Mouse (Mus musculus) CD4-positive helper T cell, adult 2 months (primary cell): Measurements from ENCODE around the gene Agap1.
"Not testable (repeated sequence)": the region's sequence is repeated elsewhere in the genome, so short reads cannot be mapped to it uniquely, and the experiment has no call there.

Source experiments
- DNase-seq: peaks from one replicate; pipeline ENCODE4 v3.0.0-alpha.2; 2012; ENCODE audit warnings: low read depth, missing footprints, low spot score

Gene Agap1

DNA sequence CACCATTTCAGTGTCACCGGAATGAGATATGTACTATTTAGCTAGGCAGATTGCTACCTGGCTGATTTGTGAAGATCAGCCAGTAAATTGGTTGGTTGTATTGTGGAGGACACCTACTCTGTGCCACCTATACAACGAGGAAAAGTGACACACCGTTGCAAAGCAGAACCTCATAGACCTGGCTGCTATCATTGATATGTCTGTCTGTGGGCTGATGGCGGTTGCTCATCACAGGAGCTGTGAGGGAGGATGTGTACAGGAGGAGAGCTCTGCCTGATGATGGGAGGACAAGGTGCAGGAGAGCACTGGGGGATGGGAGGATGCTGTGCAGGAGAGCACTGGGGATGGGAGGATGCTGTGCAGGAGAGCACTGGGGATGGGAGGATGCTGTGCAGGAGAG is 46.7 kb downstream of the Agap1 start:
- DNase-seq: no peak

DNA sequence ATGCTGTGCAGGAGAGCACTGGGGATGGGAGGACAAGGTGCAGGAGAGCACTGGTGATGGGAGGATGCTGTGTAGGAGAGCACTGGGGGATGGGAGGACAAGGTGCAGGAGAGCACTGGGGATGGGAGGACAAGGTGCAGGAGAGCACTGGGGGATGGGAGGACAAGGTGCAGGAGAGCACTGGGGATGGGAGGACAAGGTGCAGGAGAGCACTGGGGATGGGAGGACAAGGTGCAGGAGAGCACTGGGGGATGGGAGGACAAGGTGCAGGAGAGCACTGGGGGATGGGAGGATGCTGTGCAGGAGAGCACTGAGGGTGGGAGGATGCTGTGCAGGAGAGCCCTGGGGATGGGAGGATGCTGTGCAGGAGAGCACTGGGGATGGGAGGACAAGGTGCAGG is 47.3 kb downstream of the Agap1 start:
- not testable (repeated sequence) for DNase-seq

DNA sequence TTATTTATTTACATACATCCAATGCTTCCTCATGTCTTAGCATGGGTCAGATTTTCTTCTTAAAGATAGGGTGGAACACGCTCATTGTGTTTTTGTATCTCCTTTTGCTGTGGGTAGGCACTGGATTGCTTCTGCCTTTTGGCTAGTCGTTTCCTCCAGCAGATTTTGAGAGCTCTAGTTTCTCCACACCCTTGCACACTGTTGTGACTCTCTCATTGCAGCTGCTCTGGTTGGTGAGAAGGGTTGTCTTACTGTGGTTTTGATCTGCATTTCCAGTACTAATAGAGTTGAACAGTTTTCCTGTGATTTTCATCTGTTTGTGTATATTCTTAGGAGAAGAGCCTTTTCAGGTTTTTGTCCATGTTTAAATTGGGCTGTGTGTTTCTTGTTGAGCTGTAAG is 54.6 kb downstream of the Agap1 start:
- no peak for DNase-seq

DNA sequence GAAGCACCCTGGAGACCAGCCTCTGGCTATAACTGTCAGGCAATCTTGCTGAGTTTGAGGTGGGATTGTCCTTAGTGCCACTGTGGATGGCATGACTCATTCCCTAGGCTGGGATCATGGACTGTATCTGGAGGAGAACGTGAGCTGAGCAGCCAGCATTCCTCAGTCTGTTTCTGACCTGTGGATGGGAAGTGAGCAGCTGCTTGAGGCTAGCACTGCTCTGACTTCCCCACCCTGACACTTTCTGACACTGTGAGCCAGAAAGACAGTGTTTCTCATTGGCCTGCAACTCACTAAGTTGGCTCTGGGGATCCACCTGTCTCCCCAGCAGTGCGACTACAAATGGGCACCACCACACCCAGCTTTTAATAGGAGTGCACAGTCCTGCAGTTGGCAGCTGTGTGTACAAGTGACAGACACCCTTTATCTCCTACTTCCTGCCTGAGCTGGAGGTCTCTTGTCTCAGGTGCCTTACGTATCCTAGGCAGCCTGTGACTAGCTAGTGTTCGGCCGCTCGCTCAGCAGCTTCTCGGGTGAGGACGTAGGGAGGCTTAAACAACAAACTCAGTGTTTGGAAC is 55.2 kb downstream of the Agap1 start:
- DNase-seq: no peak

DNA sequence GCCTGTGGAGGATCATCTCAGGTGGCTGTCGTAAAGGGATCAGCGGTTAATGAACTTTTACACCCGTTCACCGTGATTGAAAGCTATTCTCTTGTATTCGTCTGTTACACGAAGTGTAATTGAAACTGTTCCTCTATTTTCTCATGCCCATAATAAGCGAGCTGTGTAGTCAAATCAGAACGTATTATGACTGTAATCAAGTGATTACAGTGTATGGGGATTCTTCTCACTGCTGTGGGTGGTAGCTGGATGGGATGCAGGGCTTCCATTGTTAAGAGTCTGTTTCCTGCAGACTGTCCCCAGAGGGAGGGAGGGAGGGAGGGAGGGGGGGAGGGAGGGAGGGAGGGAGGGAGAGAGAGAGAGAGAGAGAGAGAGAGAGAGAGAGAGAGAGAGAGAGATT is 56.1 kb downstream of the Agap1 start:
- DNase-seq: no peak

DNA sequence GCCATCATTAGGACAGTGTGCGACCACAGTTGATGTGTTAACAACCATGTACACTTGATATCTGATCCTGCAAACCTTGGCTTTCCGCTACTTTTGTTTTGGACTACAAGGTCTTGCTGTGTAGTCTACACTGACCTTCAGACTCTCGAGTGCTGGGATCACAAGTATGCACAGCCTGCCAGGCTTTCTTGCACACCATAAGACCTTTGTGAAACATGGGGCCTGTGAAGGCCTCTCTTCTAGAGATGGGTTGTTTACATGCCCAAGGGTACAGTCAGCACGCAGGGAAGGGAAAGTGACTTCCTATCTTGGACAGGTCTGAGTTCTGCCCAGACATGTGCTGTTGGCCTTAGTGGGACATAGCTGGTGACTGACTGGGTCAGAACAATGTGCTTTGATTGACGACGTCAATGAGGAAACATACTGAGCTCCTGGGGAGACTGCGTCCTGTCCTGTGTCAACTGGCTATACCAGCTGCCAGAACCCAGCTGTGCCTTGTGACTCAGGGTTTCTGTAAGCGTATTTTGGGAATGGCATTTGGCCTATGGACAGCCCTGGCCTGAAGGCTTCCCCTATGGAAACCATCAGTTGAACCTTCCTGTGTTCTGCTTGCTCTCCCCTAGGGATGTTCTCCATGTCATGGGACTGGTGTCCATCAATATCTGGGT is 59.1 kb downstream of the Agap1 start:
- DNase-seq: no peak

DNA sequence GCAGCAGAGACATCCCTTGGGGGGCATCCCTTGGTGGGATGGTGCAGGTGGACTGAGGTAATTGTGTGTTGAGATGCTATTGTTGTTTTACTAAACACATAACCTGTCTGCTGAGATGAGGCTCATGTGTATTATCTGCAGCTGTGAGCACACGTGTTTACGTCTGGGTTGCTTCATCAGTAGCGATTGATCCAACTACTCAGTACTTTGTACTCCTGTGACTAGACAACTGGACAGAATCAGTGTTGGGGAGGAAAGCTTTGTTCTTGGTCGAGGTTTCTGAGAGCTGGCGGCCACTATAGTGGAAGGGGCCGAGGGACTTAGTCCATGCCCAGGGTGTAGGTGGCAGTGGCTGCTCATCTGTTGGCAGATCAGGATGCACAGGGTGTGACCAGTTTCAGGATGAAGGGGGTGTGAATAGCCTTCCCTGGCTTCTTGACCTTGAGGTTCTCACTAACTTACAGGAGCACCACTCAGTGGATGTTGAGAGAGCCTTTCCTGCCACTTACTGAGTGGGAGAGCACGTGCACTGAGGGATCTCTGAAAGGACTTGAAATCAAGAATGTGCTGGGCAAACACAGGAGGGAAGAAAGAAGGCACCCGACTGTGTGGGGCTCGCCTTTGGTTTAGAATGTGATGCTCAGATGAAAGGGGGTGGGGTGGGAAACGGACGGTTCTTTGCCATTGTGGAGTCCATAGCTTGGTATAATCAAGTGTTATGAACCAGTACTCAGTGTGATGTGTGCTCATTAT is 61.4 kb downstream of the Agap1 start:
- DNase-seq: no peak

DNA sequence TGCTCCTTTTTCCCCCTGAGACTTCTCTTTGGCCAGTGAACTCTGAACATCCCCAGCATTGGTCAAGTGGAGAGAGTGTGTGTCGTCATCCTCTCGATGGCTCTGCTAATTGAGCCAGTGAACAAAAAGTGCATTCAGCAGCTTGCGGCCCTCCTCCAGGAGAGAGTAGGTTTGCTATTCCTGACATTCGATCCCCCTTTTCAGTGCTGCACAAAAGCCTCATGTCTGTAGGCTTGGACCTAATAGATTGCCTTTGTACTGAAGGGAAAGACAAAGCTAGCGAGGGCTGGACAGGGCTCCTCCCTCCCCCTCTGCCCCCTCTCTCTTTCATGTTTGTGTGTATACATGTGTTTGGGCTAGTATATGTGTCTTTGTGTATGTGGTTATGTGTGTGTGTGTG is 63.2 kb downstream of the Agap1 start:
- DNase-seq: no peak

DNA sequence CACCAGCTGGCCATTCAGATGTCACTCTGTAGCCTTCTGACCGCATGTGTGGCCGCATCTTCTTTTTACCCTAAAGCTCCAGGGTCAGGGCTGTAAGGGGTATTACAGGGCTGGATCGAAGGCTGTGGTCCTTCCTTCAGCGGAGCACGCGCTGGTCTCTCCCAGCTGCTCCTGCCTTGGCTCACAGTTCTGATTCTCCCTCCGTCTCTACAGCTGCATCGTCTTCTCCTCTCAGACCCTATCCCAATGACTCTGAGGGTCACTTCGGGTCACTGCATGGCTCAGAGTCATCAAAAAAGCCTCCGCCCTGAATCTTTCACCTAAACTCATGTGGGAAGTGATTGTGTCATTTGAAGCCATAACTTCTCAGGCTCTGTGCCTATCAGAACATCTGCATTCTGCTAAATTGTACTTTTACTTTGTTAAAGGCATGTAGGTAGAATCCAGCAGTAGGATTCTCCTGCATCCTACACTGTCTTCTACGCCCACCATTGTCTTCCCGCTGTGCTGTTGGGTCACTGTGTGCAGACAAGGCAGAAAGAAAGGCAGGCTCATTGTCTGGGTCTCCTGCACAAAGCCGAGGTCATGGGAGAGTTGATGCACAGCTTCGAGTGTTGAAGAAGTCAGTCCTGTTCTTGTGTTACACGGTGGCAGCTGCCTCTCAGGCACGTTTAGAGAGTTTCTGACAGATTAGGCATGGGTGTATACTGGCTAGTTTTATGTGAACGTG is 65.5 kb downstream of the Agap1 start:
- DNase-seq: no peak

DNA sequence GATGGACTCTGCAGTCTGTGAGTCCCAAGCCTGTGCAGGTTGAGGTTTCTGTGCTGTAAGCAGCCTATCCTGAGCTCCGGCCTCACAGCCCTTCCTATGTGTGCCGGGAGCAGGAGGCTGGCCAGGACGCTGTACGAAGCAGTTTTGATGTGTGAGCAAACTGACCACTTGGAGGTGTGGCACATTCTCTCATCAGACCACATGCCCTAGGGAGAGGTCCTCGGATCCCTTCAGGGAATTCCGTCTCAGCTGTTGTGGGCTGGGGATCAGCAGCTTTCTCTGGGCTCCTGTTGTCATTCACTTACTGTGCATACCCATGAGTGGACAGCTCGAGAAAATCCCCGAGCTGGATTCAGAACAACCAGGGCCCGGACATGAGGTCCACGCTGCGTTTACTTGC is 66.8 kb downstream of the Agap1 start:
- no peak for DNase-seq

DNA sequence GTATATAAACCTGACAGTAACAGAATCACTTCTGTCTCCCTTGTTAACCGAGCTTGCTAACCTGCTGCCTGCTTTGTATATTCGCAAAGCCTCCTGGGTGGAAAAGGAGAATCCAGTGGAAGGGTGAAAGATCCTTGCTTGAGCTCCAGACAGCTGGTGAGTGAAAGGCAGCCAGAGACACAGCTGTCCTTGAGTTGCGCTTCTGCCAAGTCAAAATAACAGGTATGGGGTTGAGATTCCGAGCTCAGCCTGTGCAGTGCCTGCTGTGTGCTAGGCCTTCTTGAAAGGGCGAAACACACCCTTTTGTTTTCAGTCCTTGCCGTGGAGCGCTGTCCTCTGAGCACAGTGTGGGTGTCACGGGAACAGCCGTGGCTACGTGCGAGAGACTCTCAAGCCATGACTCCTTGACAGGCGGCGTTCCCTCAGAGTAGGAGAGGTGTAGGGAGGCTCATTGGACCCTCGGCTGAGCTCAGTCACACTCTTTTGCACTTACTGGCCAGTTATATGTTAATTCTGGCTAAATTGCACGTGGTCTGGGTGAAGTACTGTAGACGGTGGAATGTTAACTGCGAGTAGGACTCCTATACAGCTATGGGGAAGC is 67.4 kb downstream of the Agap1 start:
- no peak for DNase-seq

DNA sequence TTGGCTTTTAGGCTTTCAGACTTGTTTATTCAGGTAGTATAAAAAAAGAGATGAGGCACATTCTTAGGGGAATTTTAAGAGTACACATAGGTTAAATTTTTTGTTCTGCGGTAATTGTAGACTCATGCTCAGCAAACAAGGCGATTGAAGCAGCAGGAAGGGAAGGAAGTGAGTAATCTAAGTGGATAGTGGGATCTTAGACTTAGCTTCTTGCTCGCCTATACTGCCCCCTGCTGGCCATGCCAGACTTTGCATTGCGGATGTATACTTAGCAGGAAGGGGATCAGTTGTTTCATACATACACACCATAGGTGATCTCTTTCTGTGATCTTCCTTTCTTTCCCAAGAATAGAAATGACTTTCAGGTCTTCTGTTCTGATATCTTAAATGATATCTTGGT is 69.8 kb downstream of the Agap1 start:
- peak; percentile 27 for DNase-seq

DNA sequence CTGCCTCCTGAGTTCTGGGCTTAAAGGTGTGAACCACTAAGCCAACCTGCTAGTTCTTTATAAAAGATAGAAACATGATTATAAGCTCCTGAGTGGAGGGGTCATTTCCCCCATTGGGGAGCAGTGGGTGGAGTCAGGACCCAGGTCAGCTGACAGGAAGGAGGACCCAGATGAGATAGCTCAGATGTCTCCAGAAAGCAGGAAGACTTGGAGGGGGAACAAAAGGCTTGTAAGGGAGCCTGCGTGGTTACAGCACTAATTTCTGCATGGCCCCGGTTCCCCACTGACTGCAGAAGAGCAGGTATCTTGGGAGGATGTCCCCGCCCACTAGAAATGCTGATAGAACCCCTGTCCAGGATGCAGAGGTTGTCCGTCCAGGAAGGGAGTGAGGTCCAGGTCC is 70.4 kb downstream of the Agap1 start:
- DNase-seq: no peak

DNA sequence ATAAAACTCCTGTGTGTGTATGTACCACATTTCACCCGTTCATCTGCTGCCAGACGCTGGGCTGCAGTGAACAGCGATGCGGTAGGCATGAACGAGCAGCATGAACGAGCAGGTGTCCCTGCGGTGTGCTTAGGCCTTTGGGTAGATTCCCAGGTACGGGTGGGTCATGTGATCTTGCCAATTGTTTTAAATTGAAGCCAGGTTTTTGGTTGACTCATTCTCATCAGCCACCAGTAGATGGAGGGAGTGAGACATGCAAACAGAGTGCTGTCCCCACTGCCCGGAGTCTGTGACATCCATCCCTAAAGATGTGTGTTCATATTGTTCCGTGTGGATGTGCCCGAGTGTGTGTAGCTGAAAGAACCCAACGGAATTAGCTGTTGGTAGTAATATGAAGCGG is 71.2 kb downstream of the Agap1 start:
- DNase-seq: no peak

DNA sequence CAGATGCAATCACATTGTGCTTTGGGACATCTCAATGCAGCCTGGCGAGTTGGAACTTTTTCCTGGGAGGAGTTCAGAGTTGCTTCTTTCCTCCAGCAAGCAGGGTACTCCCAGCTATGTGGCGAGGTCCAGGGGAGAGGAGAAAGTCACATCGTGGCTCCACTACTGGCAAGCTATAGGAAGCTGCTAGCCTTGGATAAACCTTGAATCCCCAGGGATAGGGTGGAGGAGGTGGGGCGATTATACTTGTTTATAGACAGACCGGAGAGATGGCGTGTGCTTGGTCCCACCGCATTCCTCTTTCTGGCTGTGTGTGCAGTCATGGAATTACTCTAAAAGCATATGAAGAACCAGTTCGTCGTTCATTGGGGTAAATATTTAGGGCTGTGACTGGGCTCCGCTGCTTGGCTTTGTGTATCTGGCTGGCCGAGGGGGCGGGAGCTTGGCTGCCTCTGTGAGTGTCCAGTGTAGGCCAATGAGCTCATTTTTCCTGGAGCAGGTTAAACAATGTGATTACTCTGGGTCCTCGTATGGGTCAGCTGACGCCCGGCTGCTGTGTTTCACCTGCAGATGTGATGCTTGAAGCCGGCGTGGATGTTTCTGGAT is 74.2 kb downstream of the Agap1 start:
- DNase-seq: no peak

DNA sequence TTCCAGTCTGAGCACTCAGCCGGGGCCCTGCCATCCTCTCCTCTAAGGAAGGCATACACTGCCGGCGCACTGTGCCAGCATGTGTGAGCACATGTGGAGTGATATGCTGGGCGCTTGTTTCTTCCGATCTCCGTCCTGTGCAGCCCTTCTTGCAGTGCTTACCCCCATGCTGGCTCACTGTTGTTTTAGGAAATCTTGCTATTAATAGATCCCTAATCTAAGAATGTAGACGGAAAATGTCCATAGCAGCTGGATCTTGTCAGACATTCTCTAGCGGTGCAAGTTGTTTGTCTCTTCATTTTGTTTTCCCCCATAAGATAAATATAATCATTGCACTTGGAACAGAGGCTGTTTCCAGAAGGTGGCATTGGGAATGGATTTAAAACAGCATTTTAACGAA is 79.1 kb downstream of the Agap1 start:
- no peak for DNase-seq

DNA sequence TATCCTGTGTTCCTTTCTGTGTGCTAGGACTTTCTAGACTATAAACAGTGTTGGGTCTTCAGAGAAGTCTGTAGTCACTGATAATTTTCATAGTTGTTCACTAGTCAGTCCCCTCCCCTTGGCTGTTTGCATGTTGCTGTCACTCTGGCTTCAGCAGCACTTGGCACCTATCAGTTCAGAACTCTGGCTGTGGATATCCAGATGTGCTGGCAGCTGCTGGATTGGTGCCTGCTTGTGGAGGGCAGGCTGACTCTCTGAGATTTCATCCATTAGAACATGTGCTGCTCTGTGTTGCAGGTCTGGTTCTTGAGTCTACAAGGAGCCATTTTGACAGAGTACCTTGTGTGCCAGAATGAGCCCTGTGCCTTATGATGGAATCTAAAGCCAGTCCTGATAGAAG is 80.6 kb downstream of the Agap1 start:
- DNase-seq: no peak

DNA sequence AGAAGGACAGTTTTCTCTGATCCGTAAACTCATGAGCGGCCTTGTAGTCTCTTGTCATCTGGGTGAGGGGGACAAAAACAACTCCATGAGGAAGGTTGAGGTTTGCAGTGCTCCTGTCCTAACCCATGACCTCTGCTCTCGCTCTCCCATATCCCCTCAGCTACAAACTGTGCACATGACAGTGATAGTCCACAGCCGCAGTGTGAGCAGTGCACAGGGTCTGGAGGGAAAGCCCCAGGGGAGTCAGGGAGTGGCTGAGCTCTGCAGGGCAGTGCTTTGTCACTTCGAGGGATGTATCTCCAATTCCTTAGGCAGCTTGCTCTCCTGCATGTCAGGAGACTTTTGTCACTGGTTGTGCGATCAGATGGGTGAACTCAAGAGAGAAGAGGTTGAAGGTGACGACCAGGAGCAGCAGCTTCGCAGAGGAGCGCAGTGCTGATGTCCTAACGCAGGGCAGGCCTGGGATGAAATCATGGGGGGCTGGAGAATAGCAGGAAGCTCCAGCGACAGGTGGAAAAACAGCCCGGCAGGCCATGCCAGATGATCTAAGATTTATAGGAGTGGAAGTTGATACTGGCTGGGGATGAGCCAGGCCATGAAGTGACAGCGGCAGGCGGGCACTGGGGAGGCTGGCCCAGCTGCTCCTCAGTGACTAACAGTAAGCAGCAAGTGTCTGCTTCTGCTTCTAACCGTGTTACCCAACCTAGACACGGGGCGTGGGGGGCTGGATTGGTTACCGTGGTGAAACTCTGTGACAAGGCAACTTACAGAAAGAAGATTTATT is 83.7 kb downstream of the Agap1 start:
- DNase-seq: no peak

DNA sequence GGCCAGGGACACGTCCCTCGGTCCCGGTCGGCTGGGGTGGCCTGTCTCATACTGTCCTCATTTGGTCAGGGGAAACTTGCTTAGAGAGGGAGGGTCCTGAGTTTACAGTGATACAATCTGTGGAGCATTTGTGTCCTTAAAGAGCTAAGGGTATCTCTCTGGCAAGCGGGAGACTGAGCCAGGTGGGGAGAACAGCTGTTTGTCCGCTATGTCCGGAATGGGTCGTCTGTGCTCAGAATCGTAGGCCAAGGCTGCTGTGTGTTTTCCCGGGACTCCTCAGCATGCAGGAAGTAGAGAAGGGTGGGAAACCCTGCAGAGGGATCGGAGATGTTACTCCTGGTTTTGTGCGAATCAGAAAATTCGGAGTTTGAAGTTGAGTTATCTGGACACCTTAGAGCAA is 84.5 kb downstream of the Agap1 start:
- DNase-seq: no peak

DNA sequence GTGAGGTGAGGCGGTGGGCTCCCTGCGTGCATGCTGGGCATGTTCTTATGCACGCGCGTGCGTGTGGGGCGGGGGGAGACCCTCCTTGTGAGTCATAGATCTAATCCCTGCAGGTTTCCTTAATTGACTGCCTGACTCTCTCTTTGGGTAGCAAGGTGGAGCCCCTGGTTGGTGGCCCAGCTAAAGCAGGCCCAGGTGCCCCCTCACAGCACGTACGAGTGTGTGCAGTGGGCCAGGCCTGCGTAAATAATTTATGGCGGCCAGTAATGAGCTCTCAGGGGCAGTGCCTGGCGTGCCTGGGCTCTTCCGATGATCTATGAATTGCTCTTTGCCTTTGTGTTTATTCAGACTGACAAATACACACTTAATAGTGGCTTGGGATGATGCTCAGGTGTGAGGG is 86.5 kb downstream of the Agap1 start:
- DNase-seq: no peak

DNA sequence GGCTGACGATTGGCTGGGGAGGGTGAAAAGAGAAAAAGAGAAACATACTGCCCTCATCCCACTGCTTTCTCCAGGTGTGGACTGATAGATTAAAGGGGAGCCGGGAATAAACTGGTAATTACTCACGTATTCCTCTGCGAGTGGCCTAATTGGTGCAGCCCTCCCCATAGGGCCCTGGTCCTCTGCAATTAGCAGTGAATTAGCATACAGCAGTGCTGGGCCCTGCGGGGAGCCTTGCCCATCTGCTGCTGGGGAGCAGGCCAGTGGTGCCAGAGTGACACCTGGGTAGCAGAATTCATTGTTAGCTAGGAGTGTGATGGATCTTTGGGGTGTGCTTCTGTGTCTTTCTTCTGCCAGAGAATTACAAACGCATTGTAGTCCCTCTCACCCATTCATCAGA is 87.9 kb downstream of the Agap1 start:
- no peak for DNase-seq
